Mouse (Mus musculus): Measurements from ENCODE around the gene Gm6309.
"Not testable (repeated sequence)": the region's sequence is repeated elsewhere in the genome, so short reads cannot be mapped to it uniquely, and the experiment has no call there.

Gm6309 gene

DNA sequence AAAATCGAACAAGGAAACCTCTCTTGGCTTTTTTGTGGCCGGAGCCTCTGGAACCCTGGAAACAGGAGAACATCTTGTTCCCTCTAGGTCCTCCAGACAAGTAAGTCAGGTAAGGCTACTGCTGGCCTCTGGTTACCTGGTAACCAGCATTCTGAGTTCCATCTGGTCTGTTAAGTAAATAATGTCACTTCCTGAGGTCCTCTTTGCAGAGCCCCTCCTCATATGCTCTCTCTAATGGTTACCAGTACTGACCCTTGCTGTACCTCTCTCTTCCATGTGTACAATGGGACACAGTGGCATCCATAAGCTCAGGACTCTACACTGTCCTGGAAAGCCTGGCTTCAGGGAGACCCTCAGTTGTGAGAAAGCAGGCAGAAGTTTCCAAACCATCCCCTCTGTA is at the start of gene Gm6309:
Gene Gm6309 (minus strand): TSS at position 101 of the 400 bp plus-strand sequence.
- DNase-seq (ENCODE audit: extremely low read depth, low read depth): not testable (repeated sequence)

DNA sequence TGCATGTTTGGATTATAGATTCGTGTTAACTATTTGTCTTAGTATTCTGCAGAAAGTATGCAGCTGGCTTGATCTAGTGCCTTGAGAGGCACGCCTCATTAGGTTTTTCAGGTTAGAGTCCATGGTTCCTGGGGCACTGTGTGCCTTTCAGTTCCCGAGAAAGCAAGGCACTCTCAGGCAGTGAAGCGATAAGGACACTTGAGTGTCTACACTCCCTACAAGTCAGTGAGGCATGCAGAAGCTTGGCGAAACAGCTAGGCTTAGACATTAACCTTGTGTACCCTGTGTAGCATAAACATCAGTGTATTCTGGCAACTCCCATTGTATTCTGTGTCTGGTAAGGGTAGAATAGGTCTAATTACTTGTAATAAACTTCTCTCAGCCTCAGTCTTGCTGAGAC is 35.0 kb upstream of the Gm6309 start:
- no peak for DNase-seq (ENCODE audit: extremely low read depth, low read depth)

DNA sequence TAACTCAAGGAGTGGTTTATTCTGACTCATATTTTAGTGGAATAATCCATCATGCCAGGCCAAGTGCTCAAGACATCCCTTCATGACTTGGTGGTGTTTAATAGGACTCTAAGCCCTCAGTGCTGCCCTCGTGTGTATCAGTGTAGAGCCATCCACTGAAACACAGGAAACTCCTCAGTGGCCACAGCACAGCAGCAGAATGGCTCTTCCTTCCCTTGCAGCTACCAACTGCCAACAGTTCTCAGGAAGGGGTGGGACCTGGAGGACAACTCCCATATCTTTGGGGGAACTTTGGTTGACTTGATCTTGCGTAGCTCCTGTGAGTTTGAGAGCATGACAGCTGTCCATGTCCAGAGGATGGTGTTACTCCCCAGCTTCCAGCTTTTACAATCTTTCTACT is 33.4 kb upstream of the Gm6309 start:
- DNase-seq (ENCODE audit: extremely low read depth, low read depth): no peak

DNA sequence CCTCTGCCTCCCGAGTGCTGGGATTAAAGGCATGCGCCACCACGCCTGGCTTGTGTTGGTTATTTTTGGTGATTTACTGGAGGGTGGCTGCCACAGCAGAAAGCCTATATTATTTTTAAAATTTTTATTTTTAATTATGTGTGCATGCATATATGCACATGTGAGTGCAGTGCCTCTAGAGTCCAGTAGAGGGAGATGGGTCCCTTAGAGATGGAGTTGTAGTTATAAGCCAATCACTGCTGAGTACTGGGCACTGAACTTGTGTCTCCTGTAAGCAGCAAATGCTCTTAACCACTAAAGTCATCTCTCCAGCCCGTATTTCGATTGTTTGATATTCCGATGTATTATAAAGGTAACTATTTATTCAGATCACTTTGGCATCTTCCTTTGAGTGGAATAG is 30.1 kb upstream of the Gm6309 start:
- DNase-seq (ENCODE audit: extremely low read depth, low read depth): no peak

DNA sequence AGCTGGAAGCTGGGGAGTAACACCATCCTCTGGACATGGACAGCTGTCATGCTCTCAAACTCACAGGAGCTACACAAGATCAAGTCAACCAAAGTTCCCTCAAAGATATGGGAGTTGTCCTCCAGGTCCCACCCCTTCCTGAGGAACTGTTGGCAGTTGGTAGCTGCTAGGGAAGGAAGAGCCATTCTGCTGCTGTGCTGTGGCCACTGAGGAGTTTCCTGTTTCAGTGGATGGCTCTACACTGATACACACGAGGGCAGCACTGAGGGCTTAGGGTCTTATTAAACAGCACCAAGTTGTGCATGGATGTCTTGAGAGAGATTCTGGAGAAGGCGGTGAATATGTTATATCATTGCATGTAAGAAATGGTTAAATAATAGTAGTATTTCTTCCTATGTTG is 29.0 kb upstream of the Gm6309 start:
- peak; percentile 47 for DNase-seq (ENCODE audit: extremely low read depth, low read depth)

DNA sequence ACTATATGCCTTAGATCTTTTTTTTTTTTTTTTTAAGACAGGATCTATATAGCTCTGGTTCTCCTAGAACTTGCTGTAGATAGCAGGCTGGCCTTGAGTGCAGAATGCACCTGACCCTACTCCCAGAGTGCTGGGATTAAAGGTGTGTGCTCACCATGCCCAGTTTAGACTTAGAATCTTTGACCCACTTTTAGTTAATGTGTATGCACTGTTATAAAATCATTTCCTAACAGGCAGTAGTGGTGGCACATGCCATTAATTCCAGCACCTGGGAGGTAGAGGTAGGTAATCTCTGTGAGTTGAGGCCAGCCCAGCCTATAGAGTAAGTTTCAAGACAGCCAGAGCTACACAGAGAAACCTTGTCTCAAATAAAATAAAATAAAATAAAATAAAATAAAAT is 28.6 kb upstream of the Gm6309 start:
- DNase-seq (ENCODE audit: extremely low read depth, low read depth): no peak

DNA sequence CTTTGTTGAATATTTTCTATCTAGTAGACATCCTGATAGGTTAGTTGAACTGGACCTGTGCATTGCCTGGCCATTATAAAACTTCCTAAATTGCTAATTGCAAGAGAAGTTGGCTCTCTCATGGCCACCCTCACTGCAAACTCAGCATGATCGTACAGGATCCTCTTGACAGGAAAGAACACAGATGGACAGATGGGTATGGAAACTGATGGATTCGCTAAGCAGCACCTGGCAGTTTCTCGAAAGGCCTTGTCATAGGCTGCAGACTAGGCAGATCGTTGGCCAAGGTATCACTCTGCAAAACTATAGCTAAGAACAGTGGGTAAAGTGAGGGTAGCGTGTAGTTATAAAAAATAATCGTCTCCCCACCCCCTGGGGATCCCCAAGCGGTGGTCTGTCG is 22.8 kb upstream of the Gm6309 start:
- no peak for DNase-seq (ENCODE audit: extremely low read depth, low read depth)

DNA sequence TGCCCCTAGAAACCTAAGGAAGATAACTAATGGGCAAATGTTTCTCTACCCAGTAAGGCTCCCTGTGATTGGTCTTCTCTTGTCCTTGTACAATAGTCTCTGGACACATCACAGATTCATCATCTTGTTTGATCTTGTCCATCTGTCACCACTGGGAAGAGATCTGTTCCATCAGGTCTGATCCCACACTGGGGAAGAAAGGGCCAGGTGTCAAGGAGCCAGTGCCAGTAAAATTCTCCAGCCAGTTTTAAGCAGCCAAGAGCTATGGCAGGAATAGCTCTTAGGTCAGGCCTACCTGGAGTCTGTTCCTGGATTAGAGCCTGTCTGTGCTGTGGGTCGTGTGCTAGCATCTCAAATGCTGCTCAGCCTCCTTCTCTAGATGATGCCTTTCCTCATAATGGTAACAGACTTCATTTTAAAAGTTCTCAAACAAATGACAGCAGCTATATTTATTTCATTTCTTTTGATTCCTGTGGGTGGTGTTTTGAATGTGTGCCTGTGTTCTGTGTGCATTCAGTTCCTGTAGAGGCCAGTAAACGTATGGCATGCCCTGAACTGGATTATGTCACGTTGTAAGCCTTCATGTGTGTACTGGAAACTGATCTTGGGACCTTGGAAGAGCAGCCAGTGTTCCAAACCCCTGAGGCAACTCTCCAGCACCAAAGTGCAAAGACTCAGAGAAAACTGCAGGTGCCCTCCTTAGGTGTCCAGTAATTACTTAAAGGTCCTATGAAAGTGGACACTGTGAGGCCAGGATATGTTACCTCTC is 20.2 kb upstream of the Gm6309 start:
- no peak for DNase-seq (ENCODE audit: extremely low read depth, low read depth)

DNA sequence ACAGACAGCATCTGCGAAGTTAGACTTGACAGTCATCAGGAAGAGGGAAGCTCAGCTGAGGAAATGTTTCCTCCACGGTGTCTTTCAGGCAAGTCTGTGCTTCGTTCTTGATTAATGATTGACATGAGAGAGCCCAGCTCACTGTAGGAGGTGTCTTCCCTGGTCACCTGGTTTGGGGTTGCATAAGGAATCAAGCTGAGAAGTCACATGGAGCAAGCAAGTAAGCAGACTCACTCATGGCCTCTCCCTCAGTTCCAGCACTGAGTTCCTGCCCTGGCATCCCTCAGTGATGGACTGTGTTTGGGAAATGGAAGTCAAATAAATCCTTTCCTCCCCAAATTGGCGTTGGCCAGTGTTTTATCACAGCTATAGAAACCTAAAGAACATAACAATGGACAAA is 19.6 kb upstream of the Gm6309 start:
- no peak for DNase-seq (ENCODE audit: extremely low read depth, low read depth)

DNA sequence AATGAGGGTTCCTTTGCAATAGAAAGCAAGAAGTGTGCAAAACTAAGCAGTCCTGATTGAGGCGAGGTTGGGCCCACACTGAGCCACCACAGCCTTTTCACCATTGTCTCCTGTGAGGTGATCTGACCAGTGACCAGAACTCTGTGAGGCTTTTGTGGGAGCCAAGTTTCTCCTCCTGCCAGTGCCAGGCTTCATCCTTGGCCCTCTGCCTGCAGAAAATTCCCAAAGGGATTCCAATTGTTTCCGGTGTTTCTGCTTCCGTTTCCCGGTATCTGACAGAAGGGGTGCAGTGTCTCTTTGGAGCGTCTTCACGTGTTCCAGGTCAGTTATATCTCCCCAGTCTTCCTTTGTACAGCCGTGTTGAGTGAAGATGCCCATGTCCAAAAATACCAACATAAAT is 18.2 kb upstream of the Gm6309 start:
- DNase-seq (ENCODE audit: extremely low read depth, low read depth): no peak

DNA sequence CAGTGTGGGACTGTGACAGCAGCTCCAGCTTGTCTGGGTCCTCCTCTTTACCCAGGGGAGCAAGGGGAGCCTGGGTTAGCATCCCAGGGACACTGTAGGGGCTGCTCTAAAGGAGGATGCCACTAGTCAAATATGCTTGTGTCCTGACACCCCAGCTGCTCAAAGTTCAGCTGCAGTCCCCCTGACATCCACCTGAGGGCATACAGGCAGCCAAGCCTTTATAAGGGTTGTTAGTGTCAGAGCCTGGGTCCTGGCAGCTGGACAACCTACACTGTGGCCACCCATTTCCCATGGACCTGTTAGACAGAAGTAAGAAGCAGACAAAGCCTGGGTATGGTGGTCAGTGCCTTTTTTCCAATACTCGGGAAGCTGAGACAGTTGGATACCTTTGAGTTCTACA is 17.6 kb upstream of the Gm6309 start:
- no peak for DNase-seq (ENCODE audit: extremely low read depth, low read depth)

DNA sequence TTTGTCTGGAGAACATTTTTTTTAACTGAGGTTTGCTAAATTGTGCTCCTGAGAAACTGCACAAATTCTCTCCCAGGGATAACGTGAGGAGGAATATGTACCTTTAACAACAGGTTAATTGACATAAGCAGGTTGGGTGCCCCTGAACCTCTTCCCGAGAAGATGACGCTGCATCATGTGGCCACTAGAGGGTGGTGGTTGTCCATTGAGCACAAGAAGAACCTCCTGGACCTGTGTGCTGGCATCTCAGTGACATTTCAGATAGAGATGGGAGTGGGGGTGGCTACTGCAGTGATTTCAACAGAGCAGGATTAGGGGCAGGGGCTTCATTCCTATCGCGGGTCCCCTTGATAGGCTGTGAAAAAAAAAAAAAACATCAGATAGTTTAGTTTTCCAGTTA is 16.9 kb upstream of the Gm6309 start:
- DNase-seq (ENCODE audit: extremely low read depth, low read depth): not testable (repeated sequence)

DNA sequence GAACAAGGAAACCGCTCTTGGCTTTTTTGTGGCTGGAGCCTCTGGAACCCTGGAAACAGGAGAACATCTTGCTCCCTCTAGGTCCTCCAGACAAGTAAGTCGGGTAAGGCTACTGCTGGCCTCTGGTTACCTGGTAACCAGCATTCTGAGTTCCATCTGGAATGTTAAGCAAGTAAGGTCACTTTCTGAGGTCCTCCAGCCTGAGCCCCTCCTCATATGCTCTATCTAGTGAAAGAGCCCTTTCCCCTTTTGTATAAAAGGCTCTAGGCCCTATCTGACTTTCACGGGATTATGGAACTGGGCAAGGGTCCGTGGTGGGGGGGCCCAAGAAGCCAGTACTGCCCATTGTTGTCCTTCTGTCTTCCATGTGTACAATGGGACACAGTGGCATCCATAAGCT is 14.7 kb upstream of the Gm6309 start, which contains the start of gene 1700001J03Rik:
Gene 1700001J03Rik (minus strand): TSS at position 101 of the 400 bp plus-strand sequence.
- not testable (repeated sequence) for DNase-seq (ENCODE audit: extremely low read depth, low read depth)

DNA sequence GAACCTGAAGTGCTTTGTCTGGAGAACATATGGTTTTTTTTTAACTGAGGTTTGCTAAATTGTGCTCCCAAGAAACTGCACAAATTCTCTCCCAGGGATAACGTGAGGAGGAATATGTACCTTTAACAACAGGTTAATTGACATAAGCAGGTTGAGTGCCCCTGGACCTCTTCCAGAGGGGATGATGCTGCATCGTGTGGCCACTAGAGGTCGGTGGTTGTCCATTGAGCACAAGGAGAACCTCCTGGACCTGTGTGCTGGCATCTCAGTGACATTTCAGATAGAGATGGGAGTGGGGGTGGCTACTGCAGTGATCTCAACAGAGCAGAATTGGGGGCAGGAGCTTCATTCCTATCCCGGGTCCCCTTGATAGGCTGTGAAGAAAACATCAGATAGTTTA is 2.2 kb upstream of the Gm6309 start:
- DNase-seq (ENCODE audit: extremely low read depth, low read depth): not testable (repeated sequence)

DNA sequence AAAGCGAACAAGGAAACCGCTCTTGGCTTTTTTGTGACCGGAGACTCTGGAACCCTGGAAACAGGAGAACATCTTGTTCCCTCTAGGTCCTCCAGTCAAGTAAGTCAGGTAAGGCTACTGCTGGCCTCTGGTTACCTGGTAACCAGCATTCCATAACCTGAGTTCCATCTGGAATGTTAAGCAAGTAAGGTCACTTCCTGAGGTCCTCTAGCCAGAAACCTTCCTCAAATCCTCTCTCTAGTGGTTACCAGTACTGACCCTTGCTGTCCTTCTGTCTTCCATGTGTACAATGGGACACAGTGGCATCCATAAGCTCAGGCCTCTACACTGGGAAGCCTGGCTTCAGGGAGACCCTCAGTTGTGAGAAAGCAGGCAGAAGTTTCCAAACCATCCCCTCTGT is 10.1 kb downstream of the Gm6309 start, which contains the start of gene Gm5565:
Gene Gm5565 (minus strand): TSS at position 101 of the 400 bp plus-strand sequence.
- DNase-seq (ENCODE audit: extremely low read depth, low read depth): not testable (repeated sequence)

DNA sequence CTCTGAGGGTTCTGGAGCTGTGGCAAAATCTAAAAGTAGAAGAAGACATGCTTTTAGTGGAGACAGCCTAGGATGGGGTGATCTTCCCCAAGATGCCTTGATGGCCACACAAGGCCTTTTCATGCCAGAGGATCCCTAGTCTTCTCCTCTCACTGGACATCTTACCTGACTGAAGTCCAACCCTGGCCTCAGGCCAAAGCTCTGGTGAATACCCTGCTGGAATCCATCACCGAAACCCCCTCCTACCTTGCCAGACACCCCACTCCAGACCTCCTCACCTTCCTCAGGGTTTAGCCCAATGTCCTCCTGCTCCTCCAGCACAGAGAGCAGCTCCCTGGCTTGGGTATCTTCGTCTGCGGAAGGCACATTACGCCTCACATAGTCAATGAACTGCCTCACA is 12.2 kb downstream of the Gm6309 start:
- not testable (repeated sequence) for DNase-seq (ENCODE audit: extremely low read depth, low read depth)

DNA sequence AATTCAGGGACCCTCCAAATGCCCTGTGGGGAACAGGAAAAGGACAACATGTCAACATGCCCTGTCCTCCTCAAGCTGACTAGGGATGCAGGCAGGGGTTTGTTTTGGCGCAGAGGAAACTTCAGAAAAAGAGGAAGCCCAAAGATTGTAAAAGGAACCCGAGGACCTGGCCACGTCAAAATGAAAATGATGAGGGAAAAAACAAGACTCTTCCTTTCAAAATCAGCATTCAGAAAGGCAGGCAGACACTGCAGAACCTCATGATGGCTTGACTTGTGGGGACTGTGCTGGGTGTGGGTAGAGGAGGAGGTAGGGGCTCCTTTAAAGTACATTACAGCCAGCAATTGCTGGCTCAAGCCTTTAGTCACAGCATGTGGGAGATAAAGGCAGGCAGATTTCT is 20.1 kb downstream of the Gm6309 start:
- no peak for DNase-seq (ENCODE audit: extremely low read depth, low read depth)

DNA sequence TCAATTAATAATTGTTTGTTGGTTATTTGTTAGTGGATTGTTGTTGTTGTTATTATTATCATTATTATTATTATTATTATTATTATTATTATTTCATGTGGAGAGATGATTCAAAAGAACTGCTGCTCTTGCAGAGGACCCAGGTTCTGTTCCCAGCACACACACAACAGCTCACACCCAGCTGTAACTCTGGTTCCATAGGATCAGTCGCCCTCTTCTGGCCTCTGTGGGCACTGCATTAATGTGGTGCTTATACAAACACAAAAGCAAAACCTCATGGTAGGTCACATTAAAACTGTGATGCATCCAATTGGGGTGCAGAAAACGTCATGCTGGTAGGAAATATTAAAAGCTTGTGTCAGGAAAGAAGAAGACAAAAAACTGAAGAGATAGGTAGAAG is 22.6 kb downstream of the Gm6309 start:
- no peak for DNase-seq (ENCODE audit: extremely low read depth, low read depth)

Measured in MEL-GATA-1-ER (cell line).